Mouse (Mus musculus) layer of hippocampus, adult 9-10 months (tissue): ENCODE data around the gene BC147527.
"Not testable (repeated sequence)": the region's sequence is repeated elsewhere in the genome, so short reads cannot be mapped to it uniquely, and the experiment has no call there.

Experiments used
- DNase-seq: peaks from one replicate; pipeline ENCODE4 v3.0.0; 2022; ENCODE audit warnings: low spot score

The BC147527 gene

GRCm38 (mm10) chr13:120299991-120300442, at the start of gene BC147527:
Gene BC147527, plus strand, starts transcription at chr13:120300392.
- no peak for DNase-seq

- DNase-seq: not testable (repeated sequence)
Observed at GRCm38 (mm10) chr13:120251208-120251924, 48.8 kb upstream of the BC147527 start.

GRCm38 (mm10) chr13:120258817-120259658, 41.2 kb upstream of the BC147527 start:
- not testable (repeated sequence) for DNase-seq

- peak; percentile 1 for DNase-seq
Observed at GRCm38 (mm10) chr13:120259718-120260117, 40.5 kb upstream of the BC147527 start.

GRCm38 (mm10) chr13:120262870-120263269, 37.3 kb upstream of the BC147527 start, which contains the start of gene AF067061:
Gene AF067061, plus strand, starts transcription at chr13:120263114.
- DNase-seq: not testable (repeated sequence)

GRCm38 (mm10) chr13:120277837-120278236, 22.4 kb upstream of the BC147527 start:
- not testable (repeated sequence) for DNase-seq

- no peak for DNase-seq
Observed at GRCm38 (mm10) chr13:120278784-120279183, 21.4 kb upstream of the BC147527 start.

GRCm38 (mm10) chr13:120299324-120299894, 783 bp upstream of the BC147527 start:
- no peak for DNase-seq

GRCm38 (mm10) chr13:120300853-120301252, 661 bp downstream of the BC147527 start:
- DNase-seq: no peak

- no peak for DNase-seq
Observed at GRCm38 (mm10) chr13:120310749-120311148, 10.6 kb downstream of the BC147527 start.

GRCm38 (mm10) chr13:120313584-120313983, 13.4 kb downstream of the BC147527 start:
- no peak for DNase-seq

- not testable (repeated sequence) for DNase-seq
Observed at GRCm38 (mm10) chr13:120316578-120316977, 16.4 kb downstream of the BC147527 start, which contains the start of gene Tcstv3. Gene Tcstv3, plus strand, starts transcription at chr13:120316878.

GRCm38 (mm10) chr13:120320183-120320582, 20.0 kb downstream of the BC147527 start:
- no peak for DNase-seq

- DNase-seq: no peak
Observed at GRCm38 (mm10) chr13:120320721-120321120, 20.5 kb downstream of the BC147527 start.
